Mouse (Mus musculus): Measurements from ENCODE around the gene Cacna1c.

DNA sequence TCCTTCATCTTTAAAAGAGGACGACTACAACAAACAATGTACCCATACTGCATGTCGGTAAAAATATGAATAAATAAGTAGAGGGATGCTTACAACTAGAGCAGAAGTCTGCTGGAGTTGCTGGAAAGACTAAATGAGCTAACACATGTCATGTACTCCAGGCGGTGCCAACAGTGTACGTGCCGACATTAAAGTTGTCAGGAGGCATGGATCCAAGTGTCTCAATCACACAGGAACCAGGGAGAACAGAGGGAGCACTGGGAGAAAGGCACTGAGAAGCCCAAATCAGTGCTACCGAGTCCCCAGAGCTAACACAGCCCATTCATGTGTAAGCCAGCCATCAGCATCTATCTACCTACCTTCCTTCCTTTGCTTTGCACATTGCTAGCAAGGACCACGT is 150.7 kb downstream of the Cacna1c start:
- no peak for TF ChIP-seq FLI1 (IDR thresholded peaks at IDR 0.05; ENCODE audit: low read length)
- no peak for TF ChIP-seq GATA1 (IDR thresholded peaks at IDR 0.05; ENCODE audit: borderline replicate concordance, low read length)

All from megakaryocyte, embryonic 14.5 days (primary cell).